Mouse (Mus musculus): ENCODE measurements around the gene 4933411K16Rik. TPM values are rescaled to one million over a fixed set of nuclear protein-coding genes. Genes with fewer than 3 reads are reported as not detected.
A peak's percentile ranks its signal among the peaks of the same experiment; 100 is the strongest.

Gene 4933411K16Rik
- polyA plus RNA-seq, 1 experiment from 2014 or later: not detected

- H3K4me1 ChIP-seq (ENCODE audit: control insufficient read depth, insufficient read depth, low read length): peaks cover 10% of the 10 kb centered on the region; the same call in 1 of the 2 replicates
- WGBS: 1% methylated on average over 53 of the region's 55 CpGs
- H3K36me3 ChIP-seq (ENCODE audit: control insufficient read depth, insufficient read depth, low read length): no peaks in the 10 kb centered on the region
- peak within 1 kb of the TSS; percentile 86 for H3K4me2 ChIP-seq (ENCODE audit: low read depth)
- peak; percentile 97 for ATAC-seq (ENCODE audit: insufficient read depth, low FRiP score, low TSS enrichment)
- H3K9me3 ChIP-seq (ENCODE audit: control insufficient read depth, low read length): no peaks in the 10 kb centered on the region
- H3K9ac ChIP-seq (ENCODE audit: low read length): peak within 1 kb of the TSS; percentile 88
- peak within 1 kb of the TSS; percentile 93 for H3K4me3 ChIP-seq (ENCODE audit: low read depth, low read length)
- peak; percentile 99 for DNase-seq (ENCODE audit: low spot score)
- no peaks in the 10 kb centered on the region for H3K27me3 ChIP-seq (ENCODE audit: control insufficient read depth, insufficient read depth, low read length)
- peak within 1 kb of the TSS; percentile 80 for H3K27ac ChIP-seq (ENCODE audit: low read depth, low read length)
These were observed 37.9 kb downstream of the 4933411K16Rik start, which contains the start of gene Pi4k2a for GRCm38 (mm10) chr19:42089748-42090595. Pi4k2a (plus strand) TSS chr19:42090470.

- Histone ChIP-seq H3K36me3 (ENCODE audit: control insufficient read depth, insufficient read depth, low read length) (no peaks in the 10 kb centered on the region), H3K9ac (ENCODE audit: low read length) (peak overlapping the region; percentile 88), H3K27me3 (ENCODE audit: control insufficient read depth, insufficient read depth, low read length) (no peaks in the 10 kb centered on the region), H3K4me2 (ENCODE audit: low read depth) (peak overlapping the region; percentile 86), H3K27ac (ENCODE audit: low read depth, low read length) (peak overlapping the region; percentile 80), H3K9me3 (ENCODE audit: control insufficient read depth, low read length) (no peaks in the 10 kb centered on the region), H3K4me1 (ENCODE audit: control insufficient read depth, insufficient read depth, low read length) (peaks cover 10% of the 10 kb centered on the region; the same call in 1 of the 2 replicates), H3K4me3 (ENCODE audit: low read depth, low read length) (peak overlapping the region; percentile 93)
- ATAC-seq (ENCODE audit: insufficient read depth, low FRiP score, low TSS enrichment) (peak; percentile 76), DNase-seq (ENCODE audit: low spot score) (no peak)
- under 1% methylated on average over 43 of the region's 52 CpGs for WGBS
These were observed 38.6 kb downstream of the 4933411K16Rik start for GRCm38 (mm10) chr19:42090637-42091141.

GRCm38 (mm10) chr19:42099406-42099805, 47.4 kb downstream of the 4933411K16Rik start:
- H3K9ac ChIP-seq (ENCODE audit: low read length): no peak overlapping the region
- DNase-seq (ENCODE audit: low spot score): no peak
- 0 out of 2 replicates have a peak, but pooled peaks cover 3% of the 10 kb centered on the region for H3K36me3 ChIP-seq (ENCODE audit: control insufficient read depth, insufficient read depth, low read length)

More at GRCm38 (mm10) chr19:42099406-42099805, 47.4 kb downstream of the 4933411K16Rik start:
- no peaks in the 10 kb centered on the region for H3K9me3 ChIP-seq (ENCODE audit: control insufficient read depth, low read length)
- H3K4me1 ChIP-seq (ENCODE audit: control insufficient read depth, insufficient read depth, low read length): no peaks in the 10 kb centered on the region
- H3K27ac ChIP-seq (ENCODE audit: low read depth, low read length): no peak overlapping the region
- 87% methylated on average over 3 of the region's 3 CpGs for WGBS
- H3K4me2 ChIP-seq (ENCODE audit: low read depth): no peak overlapping the region
- no peak overlapping the region for H3K4me3 ChIP-seq (ENCODE audit: low read depth, low read length)
- ATAC-seq (ENCODE audit: insufficient read depth, low FRiP score, low TSS enrichment): no peak
- H3K27me3 ChIP-seq (ENCODE audit: control insufficient read depth, insufficient read depth, low read length): no peaks in the 10 kb centered on the region

Other genes with a start within 250 kb of the 4933411K16Rik start
- gene Frat1, start 222.3 kb upstream of the 4933411K16Rik start, polyA plus RNA-seq (2014; fragmentation: Nextera tagmentation; extraction: Ambion mirVana): 8.6 and 8.9 TPM in 2 replicates
- gene Frat2, start 204.1 kb upstream of the 4933411K16Rik start, polyA plus RNA-seq (2014; fragmentation: Nextera tagmentation; extraction: Ambion mirVana): 6.5 and 8.7 TPM in 2 replicates
- gene Rrp12, start 156.1 kb upstream of the 4933411K16Rik start, polyA plus RNA-seq (2014; fragmentation: Nextera tagmentation; extraction: Ambion mirVana): 18.0 and 20.2 TPM in 2 replicates
- gene Pgam1, start 140.3 kb upstream of the 4933411K16Rik start, polyA plus RNA-seq (2014; fragmentation: Nextera tagmentation; extraction: Ambion mirVana): 824 and 860 TPM in 2 replicates
- gene Exosc1, start 118.8 kb upstream of the 4933411K16Rik start, polyA plus RNA-seq (2014; fragmentation: Nextera tagmentation; extraction: Ambion mirVana): 61.3 and 67.0 TPM in 2 replicates
- 66.8 and 69.2 TPM in 2 replicates for gene Zdhhc16, start 118.8 kb upstream of the 4933411K16Rik start, polyA plus RNA-seq (2014; fragmentation: Nextera tagmentation; extraction: Ambion mirVana)
- 29.0 and 35.1 TPM in 2 replicates for gene Mms19, start 71.1 kb upstream of the 4933411K16Rik start, polyA plus RNA-seq (2014; fragmentation: Nextera tagmentation; extraction: Ambion mirVana)
- 9.9 and 11.2 TPM in 2 replicates for gene Ubtd1, start 70.5 kb upstream of the 4933411K16Rik start, polyA plus RNA-seq (2014; fragmentation: Nextera tagmentation; extraction: Ambion mirVana)
- gene Ankrd2, start 16.2 kb upstream of the 4933411K16Rik start, polyA plus RNA-seq (2014; fragmentation: Nextera tagmentation; extraction: Ambion mirVana): 0.45 and 0.48 TPM in 2 replicates
- gene Hoga1, start 6.6 kb upstream of the 4933411K16Rik start, polyA plus RNA-seq (2014; fragmentation: Nextera tagmentation; extraction: Ambion mirVana): 0.49 and 1.4 TPM in 2 replicates
- gene Morn4, start 34.1 kb downstream of the 4933411K16Rik start, polyA plus RNA-seq (2014; fragmentation: Nextera tagmentation; extraction: Ambion mirVana): 72.0 and 78.9 TPM in 2 replicates
- gene Pi4k2a, start 38.2 kb downstream of the 4933411K16Rik start, polyA plus RNA-seq (2014; fragmentation: Nextera tagmentation; extraction: Ambion mirVana): 28.9 and 29.6 TPM in 2 replicates
- 13.0 and 13.6 TPM in 2 replicates for gene Avpi1, start 76.8 kb downstream of the 4933411K16Rik start, polyA plus RNA-seq (2014; fragmentation: Nextera tagmentation; extraction: Ambion mirVana)
- gene Marveld1, start 95.2 kb downstream of the 4933411K16Rik start, polyA plus RNA-seq (2014; fragmentation: Nextera tagmentation; extraction: Ambion mirVana): 9.2 and 10.1 TPM in 2 replicates
- 21.1 and 23.7 TPM in 2 replicates for gene Zfyve27, start 111.7 kb downstream of the 4933411K16Rik start, polyA plus RNA-seq (2014; fragmentation: Nextera tagmentation; extraction: Ambion mirVana)
- gene Sfrp5, start 150.0 kb downstream of the 4933411K16Rik start, polyA plus RNA-seq (2014; fragmentation: Nextera tagmentation; extraction: Ambion mirVana): 3.3 and 4.1 TPM in 2 replicates
- 5.5 and 6.1 TPM in 2 replicates for gene Golga7b, start 195.3 kb downstream of the 4933411K16Rik start, polyA plus RNA-seq (2014; fragmentation: Nextera tagmentation; extraction: Ambion mirVana)